Mouse (Mus musculus): ENCODE measurements at regions not wholly inside any gene's neighbourhood (a gene's known extent, or its start where the extent isn't known, plus 50 kb on each side); places are given as distances from the start of the nearest gene placed in this dataset.

GRCm38 (mm10) chr7:134534821-134535220 is 135.6 kb upstream of the Dock1 start:
- no peak for ATAC-seq (ENCODE audit: low TSS enrichment)

DNA sequence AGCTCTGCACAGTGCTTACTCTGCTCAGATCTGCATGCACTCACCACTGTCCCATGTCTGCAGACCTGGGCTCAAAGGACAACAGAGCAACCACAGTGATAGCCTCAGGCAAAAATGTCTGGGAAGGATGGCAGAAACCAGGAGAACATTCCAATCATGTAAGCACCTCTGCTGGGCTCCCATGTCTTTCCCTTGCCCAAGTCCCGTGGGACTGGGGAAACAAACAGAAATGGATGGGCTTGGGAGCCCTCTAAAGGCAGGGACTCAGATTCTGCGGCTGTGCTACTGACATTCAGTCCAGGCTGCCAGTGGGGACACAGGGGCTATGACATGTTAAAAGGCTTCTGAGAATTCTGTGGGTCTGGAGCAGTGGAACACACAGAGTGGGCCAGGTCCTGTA is 128.8 kb upstream of the Dock1 start:
- no peak for ATAC-seq (ENCODE audit: low TSS enrichment)

- no peak for ATAC-seq (ENCODE audit: low TSS enrichment)
Observed at GRCm38 (mm10) chr7:134546187-134546586, 124.3 kb upstream of the Dock1 start.

GRCm38 (mm10) chr7:134549286-134549919 is 121.1 kb upstream of the Dock1 start:
- ATAC-seq (ENCODE audit: low TSS enrichment): no peak

DNA sequence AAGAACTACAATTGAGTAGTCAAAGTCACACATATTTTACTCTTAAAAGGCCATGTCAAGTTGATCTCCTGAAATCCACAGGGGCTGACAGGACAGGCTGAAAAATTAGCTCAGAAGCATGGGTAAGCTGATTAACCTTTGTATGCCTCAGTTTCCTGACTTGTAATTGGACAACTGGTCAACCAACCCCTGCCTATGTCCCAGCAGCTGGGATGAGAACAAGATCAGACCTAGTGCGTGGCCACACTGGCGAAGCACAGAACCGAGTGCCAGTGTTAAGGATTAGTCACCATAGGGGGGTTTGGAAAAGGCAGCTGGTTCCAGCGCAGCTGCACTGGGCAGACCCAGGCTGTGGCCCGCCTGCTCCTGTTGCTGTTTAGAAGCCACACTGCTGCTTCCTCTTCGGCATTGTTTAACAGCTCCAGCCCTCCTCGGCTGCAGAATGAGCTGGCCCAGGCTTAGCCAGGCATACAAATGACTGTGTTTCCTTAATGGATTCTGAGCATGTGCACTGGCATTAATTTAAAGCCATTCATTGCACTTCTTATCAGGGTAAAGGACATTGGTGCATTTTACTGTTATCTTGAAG is 120.1 kb upstream of the Dock1 start:
- peak; percentile 65 for ATAC-seq (ENCODE audit: low TSS enrichment)

GRCm38 (mm10) chr7:134552051-134552451 is 118.4 kb upstream of the Dock1 start:
- no peak; the same call in 1 of the 2 replicates for ATAC-seq (ENCODE audit: low TSS enrichment)

- ATAC-seq (ENCODE audit: low TSS enrichment): no peak
Observed at GRCm38 (mm10) chr7:134556061-134556460, 114.4 kb upstream of the Dock1 start.

- peak; percentile 70; the same call in 1 of the 2 replicates for ATAC-seq (ENCODE audit: low TSS enrichment)
Observed at GRCm38 (mm10) chr7:134566322-134566721, 104.1 kb upstream of the Dock1 start.

DNA sequence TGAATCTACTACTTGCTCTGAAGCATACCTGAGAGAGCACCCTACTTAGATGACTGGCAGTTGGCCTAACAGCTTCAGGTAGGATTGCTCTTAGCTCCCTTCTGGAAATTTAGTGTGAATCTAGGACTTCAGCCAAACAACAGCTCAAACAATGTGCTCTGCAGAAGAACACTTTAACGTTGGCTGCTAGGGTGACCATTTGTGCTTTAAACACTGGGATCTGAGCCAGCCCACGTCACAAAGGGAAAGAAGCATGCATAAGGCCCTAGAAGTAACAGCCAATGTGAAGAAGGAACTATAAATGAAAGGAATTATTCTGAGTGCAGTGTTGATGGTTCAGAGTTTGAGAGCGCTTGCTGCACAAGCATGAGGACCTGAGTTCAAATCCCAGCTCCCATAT is 101.2 kb upstream of the Dock1 start:
- ATAC-seq (ENCODE audit: low TSS enrichment): no peak

DNA sequence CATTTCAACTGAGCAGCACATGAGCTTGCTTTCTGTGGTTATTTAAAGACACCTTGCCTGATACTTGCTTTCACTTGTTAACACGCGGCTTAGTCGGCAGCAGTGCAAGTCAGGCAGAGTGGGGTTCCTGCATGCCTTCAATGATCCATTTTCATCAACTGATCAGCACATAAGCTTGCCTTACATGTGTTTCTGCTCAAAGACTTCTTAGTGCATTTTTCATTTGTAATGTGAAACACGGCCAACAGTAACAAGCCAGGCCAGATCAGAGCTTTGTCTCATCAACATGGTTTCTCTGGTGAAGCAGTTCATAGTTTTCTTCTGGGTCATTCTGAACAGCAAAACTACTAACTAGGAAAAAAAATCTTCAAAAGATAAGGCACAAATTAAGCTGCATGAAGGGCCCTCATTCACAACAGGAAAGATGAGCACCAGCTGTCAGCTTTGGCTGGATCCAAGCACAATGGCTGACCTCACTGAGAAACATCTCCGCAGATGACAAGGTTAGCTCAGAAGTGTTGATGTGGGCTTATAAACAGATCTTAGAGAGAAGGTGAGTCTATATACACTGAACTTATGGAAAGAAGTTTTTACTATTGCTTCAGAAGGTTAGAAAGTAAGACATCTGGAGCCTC is 100.2 kb upstream of the Dock1 start:
- ATAC-seq (ENCODE audit: low TSS enrichment): no peak

DNA sequence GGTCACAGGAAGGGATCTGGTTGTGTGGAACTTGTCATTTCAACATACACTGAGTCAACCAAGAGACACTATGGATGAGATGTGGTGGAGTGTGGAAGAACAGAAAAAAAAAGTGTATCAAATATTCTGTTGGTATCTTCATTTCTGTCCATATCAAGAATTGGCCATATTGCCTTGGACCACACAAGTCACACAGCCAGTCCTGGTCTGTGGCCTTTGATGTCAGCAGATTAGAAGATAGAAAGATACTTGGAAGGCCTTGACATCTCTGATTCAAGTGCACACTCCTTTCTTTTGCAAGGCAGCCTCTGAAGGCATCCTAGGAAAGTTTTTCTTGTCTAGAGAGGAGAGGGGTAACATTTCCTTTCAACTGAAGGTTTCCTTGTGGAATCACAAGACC is 88.7 kb upstream of the Dock1 start:
- no peak for ATAC-seq (ENCODE audit: low TSS enrichment)

- ATAC-seq (ENCODE audit: low TSS enrichment): no peak
Observed at GRCm38 (mm10) chr7:134585478-134585877, 85.0 kb upstream of the Dock1 start.

DNA sequence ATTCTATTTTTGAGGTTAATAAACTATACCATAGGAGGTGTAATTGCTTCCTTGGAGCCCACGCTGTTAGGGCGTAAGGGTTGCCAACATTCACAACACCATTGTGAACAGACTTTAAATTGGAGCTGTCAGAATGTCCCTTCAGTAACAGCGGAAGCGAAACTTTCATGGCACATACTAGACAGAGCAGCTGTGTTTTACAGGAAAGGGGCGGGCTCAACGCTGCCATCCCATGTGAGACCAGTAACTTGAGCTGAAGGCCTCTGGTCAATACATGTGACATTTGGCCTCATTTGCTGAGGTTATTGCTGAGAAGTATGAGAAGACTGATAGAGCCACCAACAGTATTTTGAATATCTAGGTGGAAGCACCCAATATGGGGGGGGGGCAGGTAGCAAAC is 83.5 kb upstream of the Dock1 start:
- no peak for ATAC-seq (ENCODE audit: low TSS enrichment)

- no peak for ATAC-seq (ENCODE audit: low TSS enrichment)
Observed at GRCm38 (mm10) chr7:134607886-134608285, 62.6 kb upstream of the Dock1 start.

DNA sequence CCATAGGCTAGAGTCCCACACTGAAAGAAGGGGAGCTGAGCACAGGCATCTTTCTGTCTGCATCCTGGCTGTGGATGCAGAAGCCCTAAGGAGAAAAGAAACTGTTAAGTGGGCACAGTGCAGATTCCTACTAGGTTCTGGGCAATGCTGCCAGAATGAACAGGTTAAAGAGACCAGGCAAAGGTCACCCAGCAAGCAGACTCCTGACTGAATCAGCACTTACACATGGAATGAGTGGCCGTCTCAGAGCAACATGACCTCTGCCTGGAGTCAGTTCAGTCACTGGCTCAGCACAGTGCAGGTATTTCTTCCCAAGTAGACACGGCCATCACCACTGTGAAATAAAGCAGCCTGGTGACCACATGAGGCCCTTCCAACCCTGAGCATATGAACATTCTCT is 60.3 kb upstream of the Dock1 start:
- ATAC-seq (ENCODE audit: low TSS enrichment): no peak

GRCm38 (mm10) chr7:134611371-134611770 is 59.1 kb upstream of the Dock1 start:
- no peak for ATAC-seq (ENCODE audit: low TSS enrichment)

DNA sequence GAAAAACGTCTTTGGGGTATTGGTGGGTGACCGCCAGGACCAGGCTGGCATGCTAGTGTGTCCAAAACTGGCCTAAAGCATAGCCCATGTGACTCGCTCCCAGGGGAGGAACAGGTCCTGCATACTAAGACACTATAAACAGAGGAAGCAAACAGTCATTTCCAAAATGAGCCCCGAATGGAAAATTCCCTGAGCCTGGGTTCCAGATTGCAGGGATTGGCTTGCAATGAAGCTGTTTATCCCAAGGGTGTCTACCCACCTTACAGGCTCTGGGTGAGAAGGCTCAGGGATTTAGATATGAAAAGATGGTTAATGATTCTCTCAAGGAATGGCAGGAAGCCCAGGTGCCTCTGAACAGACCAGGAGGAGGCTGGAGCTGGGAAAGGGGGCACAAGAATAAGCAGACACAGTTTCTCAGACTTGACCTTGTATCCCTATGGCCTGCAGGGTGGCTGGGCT is 58.2 kb upstream of the Dock1 start:
- peak; percentile 27; the same call in 1 of the 2 replicates for ATAC-seq (ENCODE audit: low TSS enrichment)

- no peak for ATAC-seq (ENCODE audit: low TSS enrichment)
Observed at GRCm38 (mm10) chr7:134619220-134619975, 51.1 kb upstream of the Dock1 start.

- no peak for ATAC-seq (ENCODE audit: low TSS enrichment)
Observed at GRCm38 (mm10) chr7:134620006-134620405, 50.4 kb upstream of the Dock1 start.

All from frontal cortex, adult (tissue).